Mouse (Mus musculus): ENCODE results near the gene Lifr. TPM values are rescaled to one million over a fixed set of nuclear protein-coding genes. Genes with fewer than 3 reads are reported as not detected.

Gene Lifr
- total and polyA plus RNA-seq, 2 experiments from 2014 or later, result 14.9 to 24.0 TPM

DNA sequence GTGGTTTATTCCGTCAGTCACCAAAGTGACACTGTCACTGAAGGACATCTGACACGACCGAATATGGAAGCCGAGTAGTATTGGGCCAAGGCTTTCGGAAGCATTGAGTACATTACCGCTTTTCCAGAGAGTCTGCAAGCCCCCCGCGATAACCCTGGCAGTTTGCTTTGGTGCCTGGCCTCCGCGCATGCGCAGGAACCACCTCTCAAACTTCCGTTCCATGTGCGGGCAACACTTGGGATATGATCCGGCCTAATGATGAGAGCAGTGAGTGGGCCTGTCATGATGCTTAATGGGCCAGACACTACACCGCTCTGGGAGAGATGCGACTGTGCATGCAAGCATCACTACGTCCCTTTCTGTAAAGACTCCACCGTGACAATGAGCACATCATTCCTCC, 59.4 kb downstream of the Lifr start:
- no peak overlapping the region for H3K9ac ChIP-seq (replicated peaks; ENCODE audit: low read depth, low read length)
- 92% methylated on average over 18 of the region's 18 CpGs for WGBS
- no peak overlapping the region for H3K27ac ChIP-seq (ENCODE audit: low read depth)
- peaks cover 9% of the 10 kb centered on the region; the same call in 1 of the 2 replicates for H3K36me3 ChIP-seq (replicated peaks; ENCODE audit: control insufficient read depth, insufficient read depth, low read length)
- no peak overlapping the region for H3K4me2 ChIP-seq (ENCODE audit: low read depth, low read length)
- no peaks in the 10 kb centered on the region for H3K27me3 ChIP-seq (ENCODE audit: control insufficient read depth, insufficient read depth, low read length)
- DNase-seq (ENCODE audit: low spot score) (no peak), ATAC-seq (ENCODE audit: insufficient read depth, low read depth) (no peak)
- TF ChIP-seq CTCF (IDR thresholded peaks at IDR 0.05; ENCODE audit: low read depth) (no peak), EP300 (IDR thresholded peaks at IDR 0.05; ENCODE audit: low read depth) (no peak)
- H3K4me1 ChIP-seq (ENCODE audit: control insufficient read depth, insufficient read depth), result peaks cover 47% of the 10 kb centered on the region
- H3K4me3 ChIP-seq (ENCODE audit: low read depth, low read length), result no peak overlapping the region
- H3K9me3 ChIP-seq (replicated peaks; ENCODE audit: control insufficient read depth, low read length), result no peaks in the 10 kb centered on the region

DNA sequence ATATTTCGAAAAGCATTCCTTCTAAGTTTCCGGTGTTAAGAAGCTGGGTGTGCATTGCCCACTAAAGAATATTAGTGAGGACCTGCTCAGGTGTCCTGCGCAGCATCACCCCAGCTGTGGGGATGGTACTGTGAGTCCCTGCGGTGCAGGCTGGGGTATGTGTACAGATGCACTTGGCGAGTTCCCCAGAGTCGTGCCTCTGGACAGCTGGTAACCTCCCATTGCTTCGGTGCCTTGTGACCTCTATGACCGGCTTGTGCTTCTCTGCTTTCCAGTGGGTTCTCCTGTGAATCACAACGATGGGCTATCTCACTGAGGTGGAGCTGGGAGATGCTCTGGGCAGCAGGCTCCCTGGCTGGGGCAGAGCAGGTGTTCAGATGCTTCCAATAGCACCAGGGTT, 60.2 kb downstream of the Lifr start:
- 82% methylated on average over 9 of the region's 9 CpGs for WGBS

DNA sequence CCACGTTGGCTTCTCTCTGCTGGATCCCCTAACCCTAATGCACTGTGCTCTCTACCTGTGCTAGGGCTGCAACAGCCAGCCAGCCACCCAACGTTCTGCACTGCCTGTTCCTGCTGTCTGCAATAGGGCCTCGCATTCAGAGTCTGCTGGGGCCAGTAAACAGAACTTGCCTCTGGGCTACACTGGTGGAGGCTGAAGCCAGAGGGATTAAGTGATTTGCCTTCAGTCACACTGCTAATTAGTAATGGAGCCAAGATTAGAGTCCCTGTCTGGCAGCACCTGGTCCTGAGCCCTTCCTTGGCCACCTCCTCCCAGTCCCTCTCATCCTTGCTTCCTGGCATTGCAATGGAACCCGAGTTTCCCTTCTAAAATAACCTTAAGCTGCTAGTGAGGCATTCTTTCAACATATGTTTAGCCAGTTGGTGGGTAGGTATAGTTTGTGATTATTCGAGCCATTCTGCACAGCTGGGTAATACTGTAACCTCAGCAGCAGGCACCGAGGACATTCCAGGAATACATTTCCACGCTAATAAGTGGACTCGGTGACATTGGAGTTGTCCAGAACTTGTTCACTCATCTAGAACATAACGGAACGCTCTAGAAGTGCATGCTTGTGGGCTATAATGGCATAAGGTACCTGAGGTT, 61.8 kb downstream of the Lifr start:
- DNase-seq (ENCODE audit: low spot score) (peak; percentile 32), ATAC-seq (ENCODE audit: insufficient read depth, low read depth) (peak; percentile 74)
- Histone ChIP-seq H3K9ac (replicated peaks; ENCODE audit: low read depth, low read length) (no peak overlapping the region), H3K4me3 (ENCODE audit: low read depth, low read length) (no peak overlapping the region), H3K9me3 (replicated peaks; ENCODE audit: control insufficient read depth, low read length) (no peaks in the 10 kb centered on the region), H3K4me1 (ENCODE audit: control insufficient read depth, insufficient read depth) (peaks cover 27% of the 10 kb centered on the region), H3K36me3 (replicated peaks; ENCODE audit: control insufficient read depth, insufficient read depth, low read length) (peaks cover 28% of the 10 kb centered on the region), H3K27me3 (ENCODE audit: control insufficient read depth, insufficient read depth, low read length) (no peaks in the 10 kb centered on the region), H3K27ac (ENCODE audit: low read depth) (peak overlapping the region; percentile 51; the same call in 1 of the 2 replicates), H3K4me2 (ENCODE audit: low read depth, low read length) (no peak overlapping the region)
- no peak for TF ChIP-seq CTCF (IDR thresholded peaks at IDR 0.05; ENCODE audit: low read depth)
- 45% methylated on average over 10 of the region's 10 CpGs for WGBS

More for the DNA sequence above, 60.2 kb downstream of the Lifr start:
- Histone ChIP-seq H3K4me3 (ENCODE audit: low read depth, low read length) (no peak overlapping the region), H3K9ac (replicated peaks; ENCODE audit: low read depth, low read length) (no peak overlapping the region), H3K27ac (ENCODE audit: low read depth) (no peak overlapping the region), H3K9me3 (replicated peaks; ENCODE audit: control insufficient read depth, low read length) (no peaks in the 10 kb centered on the region), H3K4me1 (ENCODE audit: control insufficient read depth, insufficient read depth) (peaks cover 40% of the 10 kb centered on the region), H3K36me3 (replicated peaks; ENCODE audit: control insufficient read depth, insufficient read depth, low read length) (peaks cover 13% of the 10 kb centered on the region; the same call in 1 of the 2 replicates), H3K4me2 (ENCODE audit: low read depth, low read length) (no peak overlapping the region), H3K27me3 (ENCODE audit: control insufficient read depth, insufficient read depth, low read length) (no peaks in the 10 kb centered on the region)
- ATAC-seq (ENCODE audit: insufficient read depth, low read depth) (no peak), DNase-seq (ENCODE audit: low spot score) (no peak)
- TF ChIP-seq CTCF (IDR thresholded peaks at IDR 0.05; ENCODE audit: low read depth), result no peak
- TF ChIP-seq EP300 (IDR thresholded peaks at IDR 0.05; ENCODE audit: low read depth), result no peak

DNA sequence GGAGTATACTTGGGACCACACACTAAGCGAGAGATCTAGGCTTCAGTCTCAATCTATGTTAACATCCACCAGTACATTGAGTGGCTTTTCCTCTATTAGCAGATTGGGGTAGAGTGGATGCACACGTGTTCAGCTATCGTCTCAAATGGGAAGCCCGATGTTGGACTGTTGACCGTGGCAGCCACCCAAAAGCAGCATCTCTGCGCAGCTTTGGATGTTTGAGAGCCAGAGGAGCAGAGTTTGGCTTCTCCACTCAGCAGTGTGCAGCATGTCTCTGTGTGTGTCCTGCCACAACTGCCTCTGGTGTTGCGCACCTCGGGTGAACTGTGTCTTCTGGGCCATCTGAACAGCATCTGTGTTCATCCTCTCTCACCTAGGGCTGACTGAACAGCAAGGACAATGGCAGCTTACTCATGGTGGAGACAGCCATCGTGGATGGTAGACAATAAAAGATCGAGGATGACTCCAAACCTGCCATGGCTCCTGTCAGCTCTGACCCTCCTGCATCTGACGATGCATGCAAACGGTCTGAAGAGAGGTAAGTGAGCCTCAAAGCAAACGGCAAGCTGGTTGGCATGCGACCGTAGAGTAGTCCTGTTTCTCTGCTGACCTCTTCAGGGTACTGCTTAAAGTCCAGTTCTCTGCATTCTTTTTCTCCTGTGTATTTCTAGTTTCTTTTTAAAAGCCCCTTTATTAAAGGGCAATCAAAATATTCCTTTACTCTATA, 63.8 kb downstream of the Lifr start:
- no peak for TF ChIP-seq CTCF (IDR thresholded peaks at IDR 0.05; ENCODE audit: low read depth)
- TF ChIP-seq EP300 (IDR thresholded peaks at IDR 0.05; ENCODE audit: low read depth), result no peak
- ATAC-seq (ENCODE audit: insufficient read depth, low read depth) (no peak), DNase-seq (ENCODE audit: low spot score) (peak; percentile 40)
- H3K9ac ChIP-seq (replicated peaks; ENCODE audit: low read depth, low read length), result no peak overlapping the region
- peaks cover 35% of the 10 kb centered on the region for H3K4me1 ChIP-seq (ENCODE audit: control insufficient read depth, insufficient read depth)
- no peak overlapping the region for H3K4me3 ChIP-seq (ENCODE audit: low read depth, low read length)
- H3K4me2 ChIP-seq (ENCODE audit: low read depth, low read length), result no peak overlapping the region
- H3K27me3 ChIP-seq (ENCODE audit: control insufficient read depth, insufficient read depth, low read length), result no peaks in the 10 kb centered on the region
- WGBS, result 56% methylated on average over 15 of the region's 15 CpGs
- peaks cover 47% of the 10 kb centered on the region for H3K36me3 ChIP-seq (replicated peaks; ENCODE audit: control insufficient read depth, insufficient read depth, low read length)
- H3K9me3 ChIP-seq (replicated peaks; ENCODE audit: control insufficient read depth, low read length), result no peaks in the 10 kb centered on the region
- H3K27ac ChIP-seq (ENCODE audit: low read depth), result no peak overlapping the region

DNA sequence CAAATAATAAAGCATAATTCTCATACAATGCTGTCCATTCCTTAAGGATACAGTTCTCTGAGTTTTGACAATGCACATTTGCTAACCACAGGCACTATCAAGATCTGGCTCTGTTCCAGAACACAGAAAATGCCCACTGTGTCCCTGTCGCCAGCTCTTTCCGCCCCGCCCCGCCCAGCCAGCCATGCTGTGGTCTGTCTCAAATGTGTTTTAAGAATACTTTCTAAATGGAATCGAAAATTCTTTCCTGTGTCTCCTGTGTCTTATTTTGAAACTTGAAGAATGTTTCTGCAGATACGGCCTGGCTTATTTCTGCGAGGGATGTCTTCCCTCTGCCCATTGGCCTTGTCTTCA, 64.3 kb downstream of the Lifr start:
- peaks cover 35% of the 10 kb centered on the region for H3K4me1 ChIP-seq (ENCODE audit: control insufficient read depth, insufficient read depth)
- H3K9ac ChIP-seq (replicated peaks; ENCODE audit: low read depth, low read length), result no peak overlapping the region
- peaks cover 52% of the 10 kb centered on the region for H3K36me3 ChIP-seq (replicated peaks; ENCODE audit: control insufficient read depth, insufficient read depth, low read length)
- WGBS, result 65% methylated on average over 7 of the region's 7 CpGs
- no peak for DNase-seq (ENCODE audit: low spot score)
- H3K9me3 ChIP-seq (replicated peaks; ENCODE audit: control insufficient read depth, low read length), result no peaks in the 10 kb centered on the region
- TF ChIP-seq CTCF (IDR thresholded peaks at IDR 0.05; ENCODE audit: low read depth) (no peak), EP300 (IDR thresholded peaks at IDR 0.05; ENCODE audit: low read depth) (no peak)
- no peak overlapping the region for H3K4me2 ChIP-seq (ENCODE audit: low read depth, low read length)
- H3K27me3 ChIP-seq (ENCODE audit: control insufficient read depth, insufficient read depth, low read length), result no peaks in the 10 kb centered on the region
- no peak overlapping the region for H3K27ac ChIP-seq (ENCODE audit: low read depth)
- no peak for ATAC-seq (ENCODE audit: insufficient read depth, low read depth)
- no peak overlapping the region for H3K4me3 ChIP-seq (ENCODE audit: low read depth, low read length)
